Mouse (Mus musculus): ENCODE data around the gene Frmd4b. TPM values are rescaled to one million over a fixed set of nuclear protein-coding genes. Genes with fewer than 3 reads are reported as not detected.

The Frmd4b gene
- polyA plus RNA-seq, 1 experiment = 22.3 TPM

- no peak for DNase-seq
- 84% methylated on average over 9 of the region's 9 CpGs for WGBS
- Histone ChIP-seq H3K4me1 (ENCODE audit: control insufficient read depth, insufficient read depth, low read length) (no peaks in the 10 kb centered on the region), H3K4me3 (replicated peaks; ENCODE audit: extremely low read depth, low read depth, low read length) (no peak overlapping the region)
- TF ChIP-seq CTCF (IDR thresholded peaks at IDR 0.05; ENCODE audit: insufficient read depth, low read length) (no peak), POLR2A (IDR thresholded peaks at IDR 0.05; ENCODE audit: borderline replicate concordance, extremely low read depth, low read depth, low read length) (no peak)
These were observed 313.8 kb downstream of the Frmd4b start for GRCm38 (mm10) chr6:97303277-97304109.

DNA sequence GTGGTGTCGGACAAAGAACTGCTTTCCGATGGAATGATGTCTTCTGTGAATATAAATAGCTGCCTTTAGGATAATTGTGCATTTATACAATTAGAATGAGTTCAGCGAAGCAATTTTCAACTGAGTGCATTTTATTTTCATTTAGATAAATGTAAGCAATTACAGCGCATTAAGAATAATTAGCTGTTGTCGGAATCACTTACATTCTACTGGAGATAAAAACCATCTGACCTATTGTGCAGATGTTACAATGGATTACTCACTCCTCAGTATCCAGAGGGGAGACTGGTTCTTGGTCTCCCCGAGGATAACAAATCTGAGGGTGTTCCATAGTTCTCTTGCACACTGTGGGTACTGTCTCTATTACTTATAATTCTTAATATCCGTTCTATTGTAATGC, 315.0 kb downstream of the Frmd4b start:
- WGBS = 85% methylated on average over 7 of the region's 7 CpGs
- TF ChIP-seq POLR2A (IDR thresholded peaks at IDR 0.05; ENCODE audit: borderline replicate concordance, extremely low read depth, low read depth, low read length) (no peak), CTCF (IDR thresholded peaks at IDR 0.05; ENCODE audit: insufficient read depth, low read length) (no peak)

DNA sequence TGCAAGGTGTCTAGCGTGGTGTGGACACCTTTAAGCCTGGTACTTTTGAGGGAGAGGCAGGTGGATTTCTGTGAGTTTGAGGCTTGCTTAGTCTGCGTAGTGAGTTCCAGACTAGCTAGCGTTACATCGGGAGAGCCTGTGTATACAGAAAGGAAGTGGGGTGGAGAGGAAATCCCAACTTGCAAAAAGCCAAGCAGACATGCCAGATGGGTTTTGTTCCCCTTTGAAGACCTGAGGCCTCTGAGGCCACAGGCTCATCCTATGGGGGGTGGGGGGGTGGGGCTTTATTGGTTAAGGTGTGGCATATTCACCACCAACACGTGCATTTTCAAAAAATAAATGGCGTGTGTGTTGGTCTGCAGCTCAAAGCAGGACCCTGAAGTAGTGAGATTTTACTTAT, 316.7 kb downstream of the Frmd4b start:
- 73% methylated on average over 6 of the region's 6 CpGs for WGBS
- H3K4me1 ChIP-seq (ENCODE audit: control insufficient read depth, insufficient read depth, low read length) = no peaks in the 10 kb centered on the region
- no peak for DNase-seq
- no peak overlapping the region for H3K4me3 ChIP-seq (replicated peaks; ENCODE audit: extremely low read depth, low read depth, low read length)
- TF ChIP-seq CTCF (IDR thresholded peaks at IDR 0.05; ENCODE audit: insufficient read depth, low read length) (no peak), POLR2A (IDR thresholded peaks at IDR 0.05; ENCODE audit: borderline replicate concordance, extremely low read depth, low read depth, low read length) (no peak)

More for the DNA sequence above, 315.0 kb downstream of the Frmd4b start:
- H3K4me3 ChIP-seq (replicated peaks; ENCODE audit: extremely low read depth, low read depth, low read length) = no peak overlapping the region
- no peak for DNase-seq
- no peaks in the 10 kb centered on the region for H3K4me1 ChIP-seq (ENCODE audit: control insufficient read depth, insufficient read depth, low read length)

GRCm38 (mm10) chr6:97300180-97300579, 317.2 kb downstream of the Frmd4b start:
- no peaks in the 10 kb centered on the region for H3K4me1 ChIP-seq (ENCODE audit: control insufficient read depth, insufficient read depth, low read length)
- no peak for DNase-seq
- H3K4me3 ChIP-seq (replicated peaks; ENCODE audit: extremely low read depth, low read depth, low read length) = no peak overlapping the region
- 94% methylated on average over 6 of the region's 6 CpGs for WGBS
- no peak for TF ChIP-seq POLR2A (IDR thresholded peaks at IDR 0.05; ENCODE audit: borderline replicate concordance, extremely low read depth, low read depth, low read length)
- TF ChIP-seq CTCF (IDR thresholded peaks at IDR 0.05; ENCODE audit: insufficient read depth, low read length) = no peak

DNA sequence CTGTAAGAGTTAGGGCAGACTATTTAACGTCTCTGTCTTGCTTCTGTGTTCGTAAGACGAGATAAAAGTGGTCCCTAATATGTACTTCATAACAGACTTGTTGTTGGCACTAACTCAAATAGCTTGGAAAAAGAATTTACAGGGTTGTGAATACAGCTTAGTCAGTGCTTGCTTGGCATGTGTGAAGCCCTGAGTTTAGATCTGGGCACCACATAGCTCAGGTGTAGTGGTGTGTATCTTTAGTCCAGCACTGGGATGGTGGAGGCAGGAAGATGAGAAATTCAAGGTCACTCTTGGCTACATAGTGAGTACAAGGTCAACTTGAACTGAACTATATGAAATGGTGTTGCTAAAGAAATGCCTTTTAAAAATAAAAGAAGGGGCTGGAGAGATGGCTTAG, 320.2 kb downstream of the Frmd4b start:
- 62% methylated on average over 3 of the region's 3 CpGs for WGBS
- no peak for DNase-seq

GRCm38 (mm10) chr6:97295866-97296527, 321.3 kb downstream of the Frmd4b start:
- TF ChIP-seq CTCF (IDR thresholded peaks at IDR 0.05; ENCODE audit: insufficient read depth, low read length) (no peak), POLR2A (IDR thresholded peaks at IDR 0.05; ENCODE audit: borderline replicate concordance, extremely low read depth, low read depth, low read length) (no peak)
- WGBS = 91% methylated on average over 21 of the region's 21 CpGs
- peaks cover 5% of the 10 kb centered on the region; the same call in 1 of the 2 replicates for H3K4me1 ChIP-seq (ENCODE audit: control insufficient read depth, insufficient read depth, low read length)
- H3K4me3 ChIP-seq (replicated peaks; ENCODE audit: extremely low read depth, low read depth, low read length) = no peak overlapping the region
- no peak for DNase-seq

More for the DNA sequence above, 320.2 kb downstream of the Frmd4b start:
- Histone ChIP-seq H3K4me1 (ENCODE audit: control insufficient read depth, insufficient read depth, low read length) (peaks cover 3% of the 10 kb centered on the region; the same call in 1 of the 2 replicates), H3K4me3 (replicated peaks; ENCODE audit: extremely low read depth, low read depth, low read length) (no peak overlapping the region)
- no peak for TF ChIP-seq POLR2A (IDR thresholded peaks at IDR 0.05; ENCODE audit: borderline replicate concordance, extremely low read depth, low read depth, low read length)
- TF ChIP-seq CTCF (IDR thresholded peaks at IDR 0.05; ENCODE audit: insufficient read depth, low read length) = no peak

GRCm38 (mm10) chr6:97295416-97295815, 321.9 kb downstream of the Frmd4b start:
- 90% methylated on average over 9 of the region's 9 CpGs for whole genome bisulfite sequencing
- Histone ChIP-seq H3K4me1 (ENCODE audit: control insufficient read depth, insufficient read depth, low read length) (peaks cover 5% of the 10 kb centered on the region; the same call in 1 of the 2 replicates), H3K4me3 (replicated peaks; ENCODE audit: extremely low read depth, low read depth, low read length) (no peak overlapping the region)
- TF ChIP-seq CTCF (IDR thresholded peaks at IDR 0.05; ENCODE audit: insufficient read depth, low read length) = no peak
- TF ChIP-seq POLR2A (IDR thresholded peaks at IDR 0.05; ENCODE audit: borderline replicate concordance, extremely low read depth, low read depth, low read length) = no peak
- no peak for DNase-seq

- no peak for TF ChIP-seq POLR2A (IDR thresholded peaks at IDR 0.05; ENCODE audit: borderline replicate concordance, extremely low read depth, low read depth, low read length)
- no peak for TF ChIP-seq CTCF (IDR thresholded peaks at IDR 0.05; ENCODE audit: insufficient read depth, low read length)
- WGBS = 61% methylated on average over 12 of the region's 12 CpGs
- no peak for DNase-seq
- Histone ChIP-seq H3K4me3 (replicated peaks; ENCODE audit: extremely low read depth, low read depth, low read length) (no peak overlapping the region), H3K4me1 (ENCODE audit: control insufficient read depth, insufficient read depth, low read length) (peaks cover 5% of the 10 kb centered on the region)
These were observed 323.4 kb downstream of the Frmd4b start for GRCm38 (mm10) chr6:97293667-97294569.

- DNase-seq = no peak
- 62% methylated on average over 5 of the region's 5 CpGs for WGBS
- no peak overlapping the region for H3K4me3 ChIP-seq (replicated peaks; ENCODE audit: extremely low read depth, low read depth, low read length)
- peaks cover 5% of the 10 kb centered on the region for H3K4me1 ChIP-seq (ENCODE audit: control insufficient read depth, insufficient read depth, low read length)
- TF ChIP-seq CTCF (IDR thresholded peaks at IDR 0.05; ENCODE audit: insufficient read depth, low read length) (no peak), POLR2A (IDR thresholded peaks at IDR 0.05; ENCODE audit: borderline replicate concordance, extremely low read depth, low read depth, low read length) (no peak)
These were observed 324.4 kb downstream of the Frmd4b start for GRCm38 (mm10) chr6:97292894-97293293.
